Mouse (Mus musculus) inflammation-experienced regulatory T-cells, adult 16 weeks (primary cell): Measurements from ENCODE around the gene Mpp1. TPM values are rescaled to one million over a fixed set of nuclear protein-coding genes. Genes with fewer than 3 reads are reported as not detected.

Experiments used
- polyA plus RNA-seq: library from polyadenylated mRNA; unstranded; fragments of 100-300 nt; shearing (Covaris generic); gene quantifications from one replicate; pipeline ENCODE4 v1.2.1, GENCODE M21; 2017

Mpp1 gene
- polyA plus RNA-seq: 153 TPM

DNA sequence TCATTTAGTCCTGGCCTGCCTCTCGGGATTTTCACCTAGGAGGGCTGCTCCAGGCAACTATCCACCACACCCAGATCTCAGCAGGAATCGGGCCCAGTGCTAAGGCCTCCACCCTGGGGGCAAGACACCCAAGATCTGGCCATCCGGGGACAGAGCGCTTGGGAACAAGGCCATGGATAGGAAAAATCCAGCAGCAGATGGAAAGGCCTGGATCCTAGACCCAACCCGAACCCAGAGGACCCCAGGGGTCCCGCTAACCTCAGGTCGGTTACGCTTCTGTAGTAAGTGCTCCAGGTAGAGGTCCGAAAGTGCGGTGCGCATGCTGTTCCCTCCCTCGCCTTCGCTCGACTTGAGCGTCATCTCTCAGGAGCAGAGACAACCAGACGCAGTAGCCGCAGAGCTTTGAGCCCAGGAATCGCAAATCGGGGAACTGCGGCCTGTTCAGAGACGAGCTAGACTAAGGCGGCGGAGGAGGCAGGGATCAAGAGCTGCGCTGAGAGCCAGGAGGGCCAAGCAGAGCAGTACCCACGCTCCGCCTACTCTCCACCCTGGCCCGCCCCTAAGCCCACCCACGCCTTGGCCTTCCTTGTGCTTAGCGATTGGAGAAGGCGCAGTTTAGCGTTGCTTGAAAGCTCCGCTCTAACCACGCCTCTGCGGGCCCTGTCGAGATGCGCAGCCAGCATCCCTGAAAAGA is at the start of gene Mpp1:
Gene Mpp1 (minus strand): TSS at position 550 of the 694 bp plus-strand sequence.

DNA sequence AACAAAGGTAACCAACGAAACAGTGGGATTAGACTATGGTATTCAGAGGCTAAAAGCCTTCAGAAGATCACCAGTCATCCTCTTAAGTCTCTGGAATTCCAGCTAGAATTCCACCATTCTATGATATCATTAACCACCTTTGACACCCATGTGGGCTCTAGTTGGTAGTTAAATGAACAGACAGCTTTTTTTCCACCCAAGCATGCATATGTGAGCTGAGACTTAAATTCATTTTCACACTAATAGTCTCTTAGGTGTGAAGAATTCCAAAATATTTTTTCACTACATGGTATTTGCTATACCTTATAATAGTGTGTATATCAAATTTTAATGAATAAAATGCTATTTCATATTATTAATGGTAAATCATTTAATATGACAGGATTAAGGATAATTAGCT is 32.9 kb upstream of the Mpp1 start, which contains the start of gene Smim9:
Gene Smim9 (minus strand): TSS at position 101 of the 400 bp plus-strand sequence.

DNA sequence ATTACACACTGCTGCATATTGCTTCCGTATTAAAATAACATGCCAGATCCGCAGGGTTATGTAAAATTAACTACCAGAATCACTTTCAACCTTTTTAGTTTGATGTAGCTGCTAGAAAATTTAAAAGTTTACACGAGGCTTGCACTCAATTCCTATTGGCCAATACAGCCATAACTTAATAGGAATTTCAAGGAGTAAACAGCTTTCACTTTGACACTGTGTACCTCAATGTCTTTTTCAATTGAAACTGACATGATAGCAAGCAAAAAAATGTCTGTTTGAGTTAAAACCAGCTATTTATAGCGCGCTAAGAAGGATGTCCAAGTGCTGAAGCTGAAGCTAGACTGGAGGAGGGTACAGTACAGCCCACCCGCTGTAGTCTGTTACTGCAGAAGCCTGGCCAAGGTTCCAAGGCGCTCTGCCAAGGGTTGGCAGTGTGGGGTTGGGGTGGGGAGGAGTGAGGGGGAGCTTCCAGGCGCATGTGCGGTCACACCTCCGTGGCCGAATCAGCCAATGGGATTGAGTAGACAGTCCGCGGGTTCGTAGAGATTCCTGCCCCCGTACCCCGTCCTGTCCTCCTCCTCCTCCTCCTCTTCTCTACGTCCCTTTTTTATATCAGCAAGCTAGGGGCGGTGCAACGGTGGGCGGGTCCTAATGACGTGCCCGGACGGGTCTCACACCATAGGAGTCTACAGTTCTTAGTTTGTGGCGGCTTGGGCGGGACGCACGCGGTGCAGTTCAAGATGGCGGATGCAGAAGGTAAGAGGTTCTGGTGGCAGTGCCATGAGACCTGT is 35.2 kb downstream of the Mpp1 start, which contains the start of gene Dkc1:
Gene Dkc1 (plus strand): TSS at position 486 of the 794 bp plus-strand sequence.

DNA sequence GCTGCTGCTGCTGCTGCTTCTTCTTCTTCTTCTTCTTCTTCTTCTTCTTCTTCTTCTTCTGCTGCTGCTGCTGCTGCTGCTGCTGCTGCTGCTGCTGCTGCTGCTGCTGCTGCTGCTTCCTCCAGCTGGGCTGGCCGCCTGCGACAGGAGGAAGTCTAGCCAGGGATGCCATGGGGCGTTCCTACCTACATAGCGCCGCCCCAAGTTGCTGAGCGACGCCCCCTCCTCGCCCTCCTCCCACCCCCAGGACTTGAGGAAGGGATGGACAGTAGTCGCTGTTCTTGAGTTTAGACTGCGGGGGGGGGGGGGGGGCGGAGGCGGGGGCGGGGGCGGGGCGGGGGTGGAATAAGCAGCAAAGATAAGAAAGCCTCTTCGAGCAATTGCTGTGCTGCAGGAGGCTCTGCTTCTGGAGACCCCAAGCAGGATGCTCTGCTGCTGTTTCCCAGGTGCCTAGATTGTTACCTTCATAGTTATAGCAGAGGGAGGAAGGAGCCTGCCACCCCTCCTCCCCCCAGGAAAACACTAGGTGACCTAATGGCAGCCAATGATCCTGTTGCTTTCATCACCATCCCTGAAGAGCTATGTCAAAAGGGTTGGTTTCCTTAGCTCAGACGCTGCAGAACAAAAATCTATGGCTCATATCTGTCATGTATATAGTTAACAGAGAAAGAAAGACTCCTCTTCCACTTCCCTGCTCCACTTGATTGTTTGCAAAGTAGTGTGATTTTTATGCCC is 45.9 kb downstream of the Mpp1 start, which contains the start of gene Gab3:
Gene Gab3 (minus strand): TSS at position 685 of the 735 bp plus-strand sequence.

Other genes starting within 250 kb of the Mpp1 start
- gene Gab3, start 45.6 kb downstream of the Mpp1 start, polyA plus RNA-seq: 13.8 TPM
- gene Dkc1, start 35.2 kb downstream of the Mpp1 start, polyA plus RNA-seq: 135 TPM
- gene Smim9, start 32.8 kb upstream of the Mpp1 start, polyA plus RNA-seq: not detected